Mouse (Mus musculus): ENCODE measurements around the gene 4930469K13Rik. TPM values are rescaled to one million over a fixed set of nuclear protein-coding genes. Genes with fewer than 3 reads are reported as not detected.

Gene 4930469K13Rik
- polyA plus RNA-seq, 1 experiment from 2014 or later, result 0.23 TPM

DNA sequence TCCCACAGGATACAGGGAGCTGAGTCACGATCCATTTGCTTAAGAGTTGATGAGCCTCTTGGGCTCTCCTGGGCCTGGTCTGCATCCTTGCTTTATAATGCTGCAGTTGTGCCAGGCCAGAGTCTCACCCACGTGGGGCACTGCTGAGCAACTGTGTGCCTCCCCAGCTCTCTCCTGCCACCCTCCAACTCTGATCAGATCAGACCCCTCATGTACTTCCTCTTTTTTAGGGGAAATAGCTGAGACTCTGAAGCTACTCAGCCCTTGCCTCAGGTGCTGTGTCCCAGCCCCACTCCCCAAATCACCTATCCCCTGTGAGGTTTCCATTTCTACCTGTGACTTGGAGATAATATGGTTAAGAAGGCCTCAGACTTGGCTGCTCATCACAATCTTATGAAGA is 133.0 kb downstream of the 4930469K13Rik start:
- WGBS, result 60% methylated on average over 2 of the region's 2 CpGs
- no peak overlapping the region for H3K9ac ChIP-seq
- no peaks in the 10 kb centered on the region for H3K9me3 ChIP-seq
- no peaks in the 10 kb centered on the region for H3K27me3 ChIP-seq (replicated peaks)
- H3K36me3 ChIP-seq, result no peaks in the 10 kb centered on the region
- no peak overlapping the region for H3K4me2 ChIP-seq
- no peak overlapping the region for H3K27ac ChIP-seq
- no peak overlapping the region for H3K4me3 ChIP-seq (replicated peaks)
- H3K4me1 ChIP-seq, result peaks cover 4% of the 10 kb centered on the region; the same call in 1 of the 2 replicates
- no peak for ATAC-seq (ENCODE audit: insufficient read depth, low FRiP score, low read depth)

- Histone ChIP-seq H3K36me3 (no peaks in the 10 kb centered on the region), H3K4me2 (peak within 1 kb of the TSS; percentile 22; the same call in 1 of the 2 replicates), H3K9me3 (no peaks in the 10 kb centered on the region), H3K9ac (no peak within 1 kb of the TSS), H3K4me1 (peaks cover 4% of the 10 kb centered on the region; the same call in 1 of the 2 replicates), H3K4me3 (replicated peaks) (no peak within 1 kb of the TSS), H3K27me3 (replicated peaks) (no peaks in the 10 kb centered on the region), H3K27ac (peak within 1 kb of the TSS; percentile 78)
- WGBS, result 18% methylated on average over 6 of the region's 6 CpGs
- ATAC-seq (ENCODE audit: insufficient read depth, low FRiP score, low read depth), result peak; percentile 86
Measured at GRCm38 (mm10) chr11:33962688-33963407, 135.5 kb downstream of the 4930469K13Rik start, which contains the start of gene Kcnmb1. Kcnmb1 (plus strand) TSS chr11:33963013.

- peak overlapping the region; percentile 78 for H3K27ac ChIP-seq
- H3K9ac ChIP-seq, result no peak overlapping the region
- H3K9me3 ChIP-seq, result no peaks in the 10 kb centered on the region
- ATAC-seq (ENCODE audit: insufficient read depth, low FRiP score, low read depth), result no peak
- H3K4me3 ChIP-seq (replicated peaks), result no peak overlapping the region
- no peak overlapping the region for H3K4me2 ChIP-seq
- H3K27me3 ChIP-seq (replicated peaks), result no peaks in the 10 kb centered on the region
- H3K36me3 ChIP-seq, result no peaks in the 10 kb centered on the region
- WGBS, result 28% methylated on average over 7 of the region's 7 CpGs
- H3K4me1 ChIP-seq, result peaks cover 4% of the 10 kb centered on the region; the same call in 1 of the 2 replicates
Measured at GRCm38 (mm10) chr11:33962178-33962577, 136.2 kb downstream of the 4930469K13Rik start.

GRCm38 (mm10) chr11:33958713-33959112 is 139.6 kb downstream of the 4930469K13Rik start:
- H3K4me3 ChIP-seq (replicated peaks), result no peak overlapping the region
- H3K9ac ChIP-seq, result no peak overlapping the region
- no peak overlapping the region for H3K4me2 ChIP-seq
- H3K9me3 ChIP-seq, result no peaks in the 10 kb centered on the region
- H3K27me3 ChIP-seq (replicated peaks), result no peaks in the 10 kb centered on the region
- H3K36me3 ChIP-seq, result no peaks in the 10 kb centered on the region
- no peak overlapping the region for H3K27ac ChIP-seq
- peaks cover 4% of the 10 kb centered on the region; the same call in 1 of the 2 replicates for H3K4me1 ChIP-seq
- WGBS, result 79% methylated on average over 8 of the region's 8 CpGs
- no peak for ATAC-seq (ENCODE audit: insufficient read depth, low FRiP score, low read depth)

DNA sequence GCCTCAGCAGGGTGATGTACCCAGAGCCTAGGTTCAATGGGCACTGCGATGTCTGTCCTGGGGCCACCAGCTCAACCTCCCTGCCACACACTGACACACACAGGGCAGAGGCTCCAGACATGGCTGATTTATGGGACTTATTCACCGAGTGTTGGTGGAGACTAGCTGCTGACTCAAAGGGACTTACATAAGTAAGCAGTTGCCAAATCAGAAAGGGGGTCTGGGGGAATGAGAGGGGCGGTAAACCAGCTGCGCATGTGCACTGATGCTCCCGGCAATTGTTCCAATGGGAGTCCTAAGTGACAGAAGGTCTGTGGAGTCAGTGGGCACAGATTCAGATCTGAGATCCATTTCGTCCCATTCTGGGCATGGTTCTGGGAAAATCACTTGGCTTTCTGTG is 140.8 kb downstream of the 4930469K13Rik start:
- Histone ChIP-seq H3K4me2 (no peak overlapping the region), H3K9me3 (no peaks in the 10 kb centered on the region), H3K36me3 (no peaks in the 10 kb centered on the region), H3K4me3 (replicated peaks) (no peak overlapping the region), H3K27me3 (replicated peaks) (no peaks in the 10 kb centered on the region), H3K9ac (no peak overlapping the region), H3K27ac (peak overlapping the region; percentile 7; the same call in 1 of the 2 replicates), H3K4me1 (no peaks in the 10 kb centered on the region)
- ATAC-seq (ENCODE audit: insufficient read depth, low FRiP score, low read depth), result no peak
- WGBS, result 82% methylated on average over 6 of the region's 6 CpGs

DNA sequence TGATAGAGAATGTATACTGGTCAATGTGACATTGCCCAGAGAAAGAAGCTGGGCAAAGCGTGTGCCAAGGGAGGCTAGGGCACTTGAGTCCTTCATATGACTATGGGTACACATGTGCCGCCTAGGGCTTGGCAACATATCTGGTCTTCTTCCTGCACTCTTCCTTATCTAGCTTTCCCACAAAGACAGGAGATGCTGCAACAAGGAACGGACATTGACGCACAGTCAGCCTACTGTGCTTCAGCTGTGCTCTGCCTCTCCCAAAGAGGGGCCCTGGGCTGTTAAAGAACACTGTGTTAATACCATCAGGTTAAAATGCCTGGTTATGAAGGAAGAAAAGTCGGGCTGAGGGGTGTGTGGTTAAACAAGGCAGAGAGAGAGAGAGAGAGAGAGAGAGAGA is 141.7 kb downstream of the 4930469K13Rik start:
- Histone ChIP-seq H3K27ac (no peak overlapping the region), H3K4me2 (no peak overlapping the region), H3K9me3 (no peaks in the 10 kb centered on the region), H3K36me3 (no peaks in the 10 kb centered on the region), H3K4me1 (no peaks in the 10 kb centered on the region), H3K27me3 (replicated peaks) (no peaks in the 10 kb centered on the region), H3K9ac (no peak overlapping the region), H3K4me3 (replicated peaks) (no peak overlapping the region)
- no peak for ATAC-seq (ENCODE audit: insufficient read depth, low FRiP score, low read depth)
- WGBS, result 78% methylated on average over 5 of the region's 5 CpGs

DNA sequence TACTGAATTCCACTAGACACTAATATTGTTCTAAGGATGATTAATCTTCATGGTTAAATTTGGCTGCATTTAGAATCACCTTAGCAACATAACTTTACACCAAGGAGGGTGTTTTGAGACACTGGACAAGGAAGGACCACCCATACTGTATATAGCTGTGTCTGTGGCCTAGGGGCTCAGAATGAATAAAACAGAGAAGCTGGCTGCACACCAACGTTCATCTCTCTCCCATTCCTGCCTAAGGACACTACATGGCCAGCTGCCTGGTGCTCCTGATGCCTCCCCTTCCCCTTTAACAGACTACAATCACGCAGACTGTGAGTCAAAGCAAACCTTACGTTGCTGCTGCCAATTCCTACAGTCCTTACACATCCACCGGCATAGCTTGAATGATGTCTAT is 142.4 kb downstream of the 4930469K13Rik start:
- ATAC-seq (ENCODE audit: insufficient read depth, low FRiP score, low read depth), result no peak; the same call in 1 of the 2 replicates
- H3K27ac ChIP-seq, result no peak overlapping the region
- no peaks in the 10 kb centered on the region for H3K36me3 ChIP-seq
- 47% methylated on average over 4 of the region's 4 CpGs for WGBS
- H3K9ac ChIP-seq, result no peak overlapping the region
- no peak overlapping the region for H3K4me3 ChIP-seq (replicated peaks)
- no peaks in the 10 kb centered on the region for H3K9me3 ChIP-seq
- no peak overlapping the region for H3K4me2 ChIP-seq
- H3K4me1 ChIP-seq, result no peaks in the 10 kb centered on the region
- no peaks in the 10 kb centered on the region for H3K27me3 ChIP-seq (replicated peaks)

- H3K9ac ChIP-seq, result no peak overlapping the region
- no peaks in the 10 kb centered on the region for H3K36me3 ChIP-seq
- no peak overlapping the region for H3K4me3 ChIP-seq (replicated peaks)
- H3K9me3 ChIP-seq, result no peaks in the 10 kb centered on the region
- no peaks in the 10 kb centered on the region for H3K4me1 ChIP-seq
- WGBS, result 77% methylated on average over 8 of the region's 8 CpGs
- H3K27me3 ChIP-seq (replicated peaks), result no peaks in the 10 kb centered on the region
- H3K4me2 ChIP-seq, result no peak overlapping the region
- H3K27ac ChIP-seq, result no peak overlapping the region
- no peak for ATAC-seq (ENCODE audit: insufficient read depth, low FRiP score, low read depth)
Measured at GRCm38 (mm10) chr11:33951684-33952625, 146.4 kb downstream of the 4930469K13Rik start.

GRCm38 (mm10) chr11:33951155-33951554 is 147.2 kb downstream of the 4930469K13Rik start:
- ATAC-seq (ENCODE audit: insufficient read depth, low FRiP score, low read depth), result no peak
- Histone ChIP-seq H3K27ac (no peak overlapping the region), H3K4me3 (replicated peaks) (no peak overlapping the region), H3K4me1 (no peaks in the 10 kb centered on the region), H3K9me3 (no peaks in the 10 kb centered on the region), H3K27me3 (replicated peaks) (no peaks in the 10 kb centered on the region), H3K9ac (no peak overlapping the region), H3K36me3 (no peaks in the 10 kb centered on the region), H3K4me2 (no peak overlapping the region)
- WGBS, result 48% methylated on average over 5 of the region's 5 CpGs

- no peak overlapping the region for H3K4me2 ChIP-seq
- no peaks in the 10 kb centered on the region for H3K4me1 ChIP-seq
- H3K36me3 ChIP-seq, result no peaks in the 10 kb centered on the region
- H3K27me3 ChIP-seq (replicated peaks), result no peaks in the 10 kb centered on the region
- H3K9ac ChIP-seq, result no peak overlapping the region
- H3K9me3 ChIP-seq, result no peaks in the 10 kb centered on the region
- ATAC-seq (ENCODE audit: insufficient read depth, low FRiP score, low read depth), result no peak
- H3K4me3 ChIP-seq (replicated peaks), result no peak overlapping the region
- H3K27ac ChIP-seq, result no peak overlapping the region
- 68% methylated on average over 4 of the region's 4 CpGs for WGBS
Measured at GRCm38 (mm10) chr11:33946501-33946900, 151.9 kb downstream of the 4930469K13Rik start.

DNA sequence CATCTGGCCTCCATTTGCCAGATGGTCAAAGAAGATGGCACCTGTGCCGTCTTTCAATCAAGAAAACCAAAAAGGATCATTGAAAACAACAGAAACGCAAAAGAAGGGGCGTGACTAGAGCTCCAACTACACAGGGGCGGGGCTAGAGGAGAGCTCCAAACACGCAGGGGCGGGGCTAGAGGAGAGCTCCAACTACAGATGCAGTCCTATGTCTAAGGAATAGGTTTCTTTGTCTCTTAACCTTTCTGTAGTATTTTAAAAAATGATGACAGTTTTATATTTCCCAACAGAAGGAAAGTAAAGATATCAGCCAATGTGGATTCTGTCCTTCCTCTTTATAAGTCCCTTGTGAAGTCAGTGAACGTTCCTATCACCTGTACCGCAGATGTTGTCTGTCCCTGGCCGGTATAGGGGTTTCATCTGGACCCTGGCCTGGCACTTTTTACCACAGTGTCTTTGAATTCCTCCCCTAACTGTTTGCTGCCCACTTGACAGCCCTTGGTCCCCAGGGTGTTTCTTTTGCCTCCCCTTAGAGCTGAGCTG is 153.5 kb downstream of the 4930469K13Rik start:
- no peak for ATAC-seq (ENCODE audit: insufficient read depth, low FRiP score, low read depth)
- Histone ChIP-seq H3K36me3 (no peaks in the 10 kb centered on the region), H3K4me1 (no peaks in the 10 kb centered on the region), H3K27ac (no peak overlapping the region), H3K9me3 (no peaks in the 10 kb centered on the region), H3K9ac (no peak overlapping the region), H3K4me3 (replicated peaks) (no peak overlapping the region), H3K4me2 (no peak overlapping the region), H3K27me3 (replicated peaks) (no peaks in the 10 kb centered on the region)
- 81% methylated on average over 9 of the region's 9 CpGs for WGBS

Data from stomach, embryonic 15.5 days (tissue).